Mouse (Mus musculus) hindbrain, embryonic 13.5 days (tissue): ENCODE data around the gene Fam185a. TPM values are rescaled to one million over a fixed set of nuclear protein-coding genes. Genes with fewer than 3 reads are reported as not detected.

Experiments used
- ATAC-seq: fragments of 200-750 bp; cut with Nextera tagmentation; 2 replicates; pipeline ENCODE4 v1.8.0; 2017; ENCODE audit warnings: moderate TSS enrichment; ENCODE audit not compliant: low FRiP score
- H3K27ac ChIP-seq: fragments of 300-500 bp; sonication (generic); 2 replicates; pipeline ENCODE4 v1.5.1; 2015; ENCODE audit warnings: inconsistent platforms, mild to moderate bottlenecking, moderate library complexity
- H3K27me3 ChIP-seq: fragments of 300-500 bp; sonication (generic); 2 replicates; pipeline ENCODE4 v1.6.1; 2015; ENCODE audit warnings: mild to moderate bottlenecking, inconsistent platforms
- H3K36me3 ChIP-seq: fragments of 300-500 bp; sonication (generic); 2 replicates; pipeline ENCODE4 v1.6.1; 2015; ENCODE audit warnings: mild to moderate bottlenecking, inconsistent platforms
- H3K4me1 ChIP-seq: fragments of 300-500 bp; sonication (generic); replicated peaks from 2 replicates; pipeline ENCODE4 v1.6.1; 2015; ENCODE audit warnings: inconsistent platforms
- H3K4me2 ChIP-seq: fragments of 300-500 bp; sonication (generic); 2 replicates; pipeline ENCODE4 v1.6.1; 2015; ENCODE audit warnings: inconsistent platforms, mild to moderate bottlenecking, moderate library complexity
- H3K4me3 ChIP-seq: fragments of 300-500 bp; sonication (generic); 2 replicates; pipeline ENCODE4 v1.5.1; 2015; ENCODE audit warnings: mild to moderate bottlenecking, inconsistent platforms
- H3K9ac ChIP-seq: fragments of 300-500 bp; sonication (generic); 2 replicates; pipeline ENCODE4 v1.6.1; 2015; ENCODE audit warnings: mild to moderate bottlenecking, inconsistent platforms
- H3K9me3 ChIP-seq: fragments of 300-500 bp; sonication (generic); 2 replicates; pipeline ENCODE4 v1.6.1; 2016; ENCODE audit warnings: inconsistent platforms
- WGBS: fragments of 180-500 bp; shearing (Covaris S2); methylation state at CpG from one replicate; pipeline ENCODE4 v1.1.7; 2015; 5-methylcytosine and 5-hydroxymethylcytosine counted together
- polyA plus RNA-seq: library from polyadenylated mRNA; unstranded; fragments of >200 nt; fragmentation: Nextera tagmentation; extraction: Ambion mirVana; gene quantifications from 2 replicates; pipeline ENCODE4 v1.2.1, GENCODE M21; 2015

Gene Fam185a
- polyA plus RNA-seq, 1 experiment from 2014 or later = 6.2 TPM

DNA sequence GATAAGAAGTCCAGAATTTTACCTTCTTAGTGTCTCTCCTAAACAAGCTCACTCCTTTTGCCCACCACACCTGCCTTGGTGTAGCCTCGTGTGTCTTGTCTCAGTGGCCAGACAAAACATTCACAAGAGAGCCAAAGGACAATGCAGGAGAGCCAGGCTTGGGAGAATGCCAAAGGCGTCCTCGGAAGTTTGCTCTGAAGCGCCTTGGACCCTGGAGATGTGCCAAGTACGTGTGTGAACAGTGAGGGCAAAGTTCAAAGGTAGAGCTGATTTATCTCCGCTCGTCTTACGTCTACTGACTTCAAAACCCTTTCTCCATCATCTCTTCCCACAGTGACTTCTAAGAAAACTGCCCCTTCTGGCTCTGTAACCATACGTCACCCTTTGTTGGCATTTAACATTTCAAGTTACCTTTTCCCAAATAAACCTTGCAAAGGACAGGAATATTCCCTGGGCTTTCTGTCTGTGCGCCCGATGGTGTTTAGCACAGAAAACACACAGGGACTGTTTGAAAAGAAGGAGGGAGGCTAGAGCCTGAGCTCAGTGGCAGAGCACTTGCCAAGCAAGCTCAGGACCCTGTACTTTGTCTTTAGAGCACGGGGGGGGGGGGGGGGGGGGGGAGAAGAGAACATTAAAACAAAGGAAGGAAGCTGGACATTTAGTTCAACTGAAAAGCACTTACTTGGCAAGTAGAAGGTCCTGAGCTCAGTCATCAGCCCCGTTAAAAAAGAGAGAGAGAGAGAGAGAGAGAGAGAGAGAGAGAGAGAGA is 33.0 kb upstream of the Fam185a start:
- H3K4me1 ChIP-seq = peaks cover 9% of the 10 kb centered on the region
- no peak overlapping the region for H3K27ac ChIP-seq
- ATAC-seq = no peak
- H3K27me3 ChIP-seq = no peaks in the 10 kb centered on the region
- H3K4me3 ChIP-seq = no peak overlapping the region
- 57% methylated on average over 12 of the region's 13 CpGs for WGBS
- H3K9me3 ChIP-seq = no peaks in the 10 kb centered on the region
- H3K36me3 ChIP-seq = no peaks in the 10 kb centered on the region
- H3K9ac ChIP-seq = no peak overlapping the region
- no peak overlapping the region for H3K4me2 ChIP-seq

DNA sequence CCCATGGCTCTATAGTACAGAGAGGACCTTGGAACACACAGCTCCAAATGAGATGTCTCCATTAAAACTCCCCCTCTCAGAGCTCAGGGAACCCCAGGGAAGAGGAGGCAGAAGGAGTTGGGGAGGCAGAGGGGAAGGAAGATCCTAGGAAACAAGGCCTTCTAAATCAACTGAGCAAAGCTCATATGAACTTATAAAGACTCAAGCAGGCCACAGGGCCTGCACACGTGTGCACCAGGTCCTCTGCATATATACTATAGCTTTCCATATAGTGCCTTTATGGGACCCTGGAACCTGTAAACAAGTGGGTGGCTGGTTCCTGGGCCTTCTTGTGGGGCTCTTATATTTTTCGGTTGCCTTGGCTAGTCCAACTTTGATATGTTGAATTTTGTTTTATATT is 30.2 kb upstream of the Fam185a start:
- H3K9ac ChIP-seq = no peak overlapping the region
- peaks cover 9% of the 10 kb centered on the region for H3K4me1 ChIP-seq
- no peak overlapping the region for H3K4me2 ChIP-seq
- ATAC-seq = no peak
- no peak overlapping the region for H3K27ac ChIP-seq
- no peak overlapping the region for H3K4me3 ChIP-seq
- H3K27me3 ChIP-seq = no peaks in the 10 kb centered on the region
- no peaks in the 10 kb centered on the region for H3K9me3 ChIP-seq
- 90% methylated on average over 2 of the region's 2 CpGs for WGBS
- no peaks in the 10 kb centered on the region for H3K36me3 ChIP-seq

DNA sequence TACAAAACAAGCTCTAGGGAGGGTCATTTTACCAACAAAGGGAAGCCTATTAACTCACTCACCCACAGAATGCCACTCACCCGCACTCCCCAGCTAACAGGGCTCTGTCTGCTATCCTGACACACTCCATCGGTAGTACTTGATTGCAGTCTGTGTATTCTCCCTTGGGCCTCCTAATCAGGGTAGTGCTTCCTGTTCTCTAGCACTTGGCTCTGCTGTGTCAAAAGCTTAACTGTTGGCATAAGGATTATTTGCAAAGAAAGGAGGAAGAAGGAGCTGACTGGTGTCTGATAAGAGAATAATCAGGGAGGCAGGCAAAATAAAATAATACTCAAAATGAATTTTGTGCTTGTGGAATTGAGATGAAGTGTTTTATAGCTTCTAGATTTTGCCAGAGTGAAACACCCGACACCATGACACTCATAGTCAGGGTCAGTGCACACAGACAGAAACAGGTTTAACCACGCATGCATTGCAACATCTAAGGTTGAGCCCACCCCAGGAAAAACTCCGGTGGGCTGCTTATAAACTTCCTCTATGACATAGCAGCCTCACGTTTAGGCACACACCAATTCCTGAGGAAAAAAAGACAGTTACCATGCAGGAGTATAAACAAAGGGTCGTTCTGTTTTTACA is 29.4 kb upstream of the Fam185a start:
- no peaks in the 10 kb centered on the region for H3K27me3 ChIP-seq
- H3K27ac ChIP-seq = no peak overlapping the region
- H3K4me1 ChIP-seq = peaks cover 9% of the 10 kb centered on the region
- no peak overlapping the region for H3K9ac ChIP-seq
- WGBS = 59% methylated on average over 7 of the region's 7 CpGs
- H3K9me3 ChIP-seq = no peaks in the 10 kb centered on the region
- H3K36me3 ChIP-seq = no peaks in the 10 kb centered on the region
- H3K4me3 ChIP-seq = no peak overlapping the region
- no peak overlapping the region for H3K4me2 ChIP-seq
- no peak for ATAC-seq

DNA sequence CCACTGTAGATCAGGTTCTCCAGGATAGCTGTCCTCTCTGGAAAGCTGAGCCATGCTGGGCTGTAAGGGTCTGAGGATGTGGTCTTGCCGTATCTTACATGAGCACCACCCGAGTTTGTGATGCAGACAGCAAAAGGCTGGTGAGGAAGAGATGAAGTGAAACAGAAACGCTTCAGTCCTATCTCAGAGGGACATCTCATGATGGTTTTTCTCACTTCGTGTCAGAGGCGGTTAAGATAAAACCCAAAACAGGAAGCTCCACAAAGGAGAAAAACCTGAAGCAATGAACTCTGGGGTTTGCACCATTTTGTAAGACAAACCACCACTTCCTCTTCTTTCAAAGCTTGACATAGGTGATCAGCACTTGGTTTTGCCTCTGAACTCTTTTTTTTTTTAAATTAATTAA is 13.5 kb upstream of the Fam185a start:
- no peak overlapping the region for H3K27ac ChIP-seq
- H3K36me3 ChIP-seq = no peaks in the 10 kb centered on the region
- WGBS = 89% methylated on average over 5 of the region's 5 CpGs
- no peak overlapping the region for H3K4me3 ChIP-seq
- H3K27me3 ChIP-seq = no peaks in the 10 kb centered on the region
- H3K9me3 ChIP-seq = no peaks in the 10 kb centered on the region
- H3K4me1 ChIP-seq = no peaks in the 10 kb centered on the region
- no peak for ATAC-seq
- no peak overlapping the region for H3K9ac ChIP-seq
- H3K4me2 ChIP-seq = no peak overlapping the region

DNA sequence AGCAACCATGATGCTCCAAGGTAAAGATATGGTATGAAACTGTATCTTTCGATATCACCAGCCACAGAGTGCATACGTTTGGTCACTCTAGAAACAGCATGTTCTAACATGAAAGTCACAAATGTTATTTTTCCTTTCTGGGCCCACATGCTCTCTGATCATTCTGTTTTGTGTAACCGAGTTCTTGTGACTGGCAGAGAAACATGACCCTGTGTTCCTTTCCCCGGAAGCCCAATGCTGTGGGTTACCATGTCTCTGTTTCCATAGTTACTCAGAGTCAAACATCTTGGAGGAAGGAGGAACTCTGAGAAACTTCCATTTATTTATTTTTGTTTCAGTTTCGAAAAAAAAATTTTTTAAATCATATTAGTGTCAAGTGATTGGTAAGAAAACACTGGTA is 12.7 kb upstream of the Fam185a start:
- Histone ChIP-seq H3K4me2 (no peak overlapping the region), H3K9me3 (no peaks in the 10 kb centered on the region), H3K27me3 (no peaks in the 10 kb centered on the region), H3K36me3 (no peaks in the 10 kb centered on the region), H3K4me1 (no peaks in the 10 kb centered on the region), H3K27ac (no peak overlapping the region), H3K9ac (no peak overlapping the region), H3K4me3 (no peak overlapping the region)
- no peak for ATAC-seq
- 76% methylated on average over 5 of the region's 5 CpGs for WGBS

DNA sequence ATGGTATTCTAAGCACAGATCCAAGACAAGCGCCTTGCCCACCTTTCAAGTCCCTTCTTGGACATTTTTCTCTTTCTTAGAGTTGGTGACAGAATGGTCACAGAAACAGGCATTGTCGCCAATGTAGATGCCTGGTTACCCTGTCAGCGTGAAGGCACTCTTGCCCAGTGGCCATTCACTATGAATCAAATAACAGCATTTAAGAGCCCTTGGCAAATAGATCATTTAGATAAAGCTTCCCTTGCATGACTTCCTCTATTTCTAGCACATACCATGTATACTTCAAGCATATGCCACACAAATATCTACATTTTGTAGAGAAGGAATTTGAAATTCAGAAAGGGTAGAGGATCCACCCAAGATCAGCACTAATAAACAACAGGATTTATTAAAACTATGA is 11.4 kb upstream of the Fam185a start:
- Histone ChIP-seq H3K4me2 (no peak overlapping the region), H3K36me3 (no peaks in the 10 kb centered on the region), H3K4me3 (no peak overlapping the region), H3K27me3 (no peaks in the 10 kb centered on the region), H3K4me1 (no peaks in the 10 kb centered on the region), H3K9me3 (no peaks in the 10 kb centered on the region), H3K9ac (no peak overlapping the region), H3K27ac (no peak overlapping the region)
- 87% methylated on average over 3 of the region's 3 CpGs for WGBS
- ATAC-seq = no peak

DNA sequence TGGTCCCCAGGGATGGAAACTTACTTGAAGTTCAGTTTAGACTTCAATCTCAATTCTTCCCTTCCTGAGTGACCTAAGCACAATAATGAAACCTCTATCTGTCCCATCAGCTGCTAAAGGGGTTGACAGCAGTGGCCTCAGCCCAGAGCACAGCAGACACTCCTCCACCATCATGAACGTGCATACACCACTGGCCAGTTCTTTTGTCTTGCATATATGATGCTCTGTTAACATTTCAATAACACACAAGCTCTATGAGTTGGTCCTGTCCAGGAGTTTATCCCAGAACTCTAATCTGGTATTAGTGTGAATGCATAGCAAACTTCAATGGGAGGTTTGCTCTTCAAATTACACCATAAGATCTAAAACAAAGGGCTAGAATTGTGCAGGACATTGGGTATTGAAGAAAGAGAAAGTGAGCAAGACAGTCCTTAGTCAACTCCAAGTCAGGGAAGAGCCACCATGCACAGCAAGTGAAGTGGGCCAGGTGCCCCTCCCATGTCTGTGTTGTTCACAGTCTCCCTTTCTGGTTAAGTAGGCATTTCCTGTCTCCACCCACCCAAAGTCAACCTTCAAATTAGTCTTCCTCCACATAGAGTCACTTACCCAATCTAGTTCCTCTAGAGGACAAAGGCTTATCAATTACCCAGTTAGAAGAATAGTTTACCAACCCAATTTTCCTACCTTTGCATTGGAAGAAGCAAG is 10.5 kb upstream of the Fam185a start:
- Histone ChIP-seq H3K4me1 (no peaks in the 10 kb centered on the region), H3K4me3 (no peak overlapping the region), H3K9me3 (no peaks in the 10 kb centered on the region), H3K9ac (no peak overlapping the region), H3K27me3 (no peaks in the 10 kb centered on the region), H3K36me3 (no peaks in the 10 kb centered on the region), H3K4me2 (no peak overlapping the region), H3K27ac (no peak overlapping the region)
- WGBS = 67% methylated on average over 1 of the region's 1 CpGs
- no peak for ATAC-seq

DNA sequence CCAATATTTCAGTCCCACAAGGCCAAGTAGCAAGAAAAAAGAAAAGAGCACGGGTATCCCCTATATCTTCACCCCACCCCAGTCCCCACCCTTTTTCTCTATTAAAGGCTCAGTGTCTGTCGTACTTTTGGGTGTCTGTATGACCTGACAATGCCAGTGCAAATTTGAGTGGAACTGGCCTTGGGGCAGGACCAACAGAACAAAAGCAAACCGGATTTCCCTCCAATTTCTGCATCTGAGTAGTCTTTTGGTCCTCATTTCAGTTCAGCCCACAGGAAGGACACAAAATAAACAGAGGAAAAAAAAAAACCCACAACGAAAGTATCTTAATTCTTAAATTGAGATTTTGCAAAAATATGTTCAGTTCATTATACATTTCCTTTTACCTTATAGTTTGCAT is 6.1 kb upstream of the Fam185a start:
- no peak overlapping the region for H3K4me3 ChIP-seq
- no peak for ATAC-seq
- H3K4me1 ChIP-seq = no peaks in the 10 kb centered on the region
- no peaks in the 10 kb centered on the region for H3K36me3 ChIP-seq
- WGBS = 75% methylated on average over 4 of the region's 4 CpGs
- H3K4me2 ChIP-seq = no peak overlapping the region
- no peaks in the 10 kb centered on the region for H3K9me3 ChIP-seq
- no peaks in the 10 kb centered on the region for H3K27me3 ChIP-seq
- no peak overlapping the region for H3K9ac ChIP-seq
- H3K27ac ChIP-seq = no peak overlapping the region

DNA sequence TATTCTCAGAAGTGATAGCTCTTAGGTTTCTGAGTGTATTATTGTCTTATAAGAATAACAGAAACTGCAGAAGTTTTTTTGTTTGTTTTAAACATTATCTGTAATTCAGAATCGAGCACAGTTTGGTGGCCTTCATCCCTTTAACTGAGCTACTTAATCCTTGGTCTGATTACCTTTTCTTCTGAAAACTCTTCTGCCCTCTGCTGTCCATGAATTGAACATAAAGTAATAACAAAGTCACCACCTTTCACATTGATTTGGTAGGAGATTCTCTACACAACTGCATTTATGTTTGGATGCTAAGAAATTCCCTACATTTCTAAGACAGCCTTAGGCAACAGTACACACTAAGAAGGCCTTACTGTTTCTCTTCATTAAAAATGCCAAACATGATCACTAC is 4.1 kb upstream of the Fam185a start:
- H3K4me3 ChIP-seq = no peak overlapping the region
- WGBS = 51% methylated on average over 1 of the region's 1 CpGs
- no peak overlapping the region for H3K27ac ChIP-seq
- H3K36me3 ChIP-seq = no peaks in the 10 kb centered on the region
- H3K4me1 ChIP-seq = peaks cover 2% of the 10 kb centered on the region; the same call in 1 of the 2 replicates
- no peak for ATAC-seq
- no peak overlapping the region for H3K9ac ChIP-seq
- H3K27me3 ChIP-seq = no peaks in the 10 kb centered on the region
- no peaks in the 10 kb centered on the region for H3K9me3 ChIP-seq
- no peak overlapping the region for H3K4me2 ChIP-seq

DNA sequence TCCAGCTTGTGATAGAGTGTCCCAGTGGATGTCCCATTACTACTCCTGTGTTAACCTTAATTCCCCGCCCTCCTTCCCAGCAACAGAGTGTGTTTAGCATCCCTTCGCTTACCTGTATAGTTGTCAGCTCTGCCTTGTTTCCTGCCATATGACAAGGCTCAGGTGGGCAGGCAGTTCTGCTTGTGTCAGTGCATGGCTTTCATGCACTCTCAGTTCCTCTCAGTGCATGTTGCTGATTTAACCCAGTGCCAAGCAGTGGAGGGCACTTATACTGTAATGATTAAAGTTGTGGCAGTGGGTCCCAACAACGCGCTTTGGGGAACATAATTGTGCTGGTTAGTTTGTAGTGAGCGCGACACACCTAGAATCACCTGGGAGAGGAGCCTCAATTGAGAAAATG is 1.9 kb downstream of the Fam185a start:
- no peak for ATAC-seq
- peak overlapping the region; percentile 4; the same call in 1 of the 2 replicates for H3K9ac ChIP-seq
- 96% methylated on average over 6 of the region's 6 CpGs for WGBS
- H3K27me3 ChIP-seq = no peaks in the 10 kb centered on the region
- no peaks in the 10 kb centered on the region for H3K9me3 ChIP-seq
- H3K4me1 ChIP-seq = peaks cover 16% of the 10 kb centered on the region
- no peak overlapping the region for H3K4me3 ChIP-seq
- no peaks in the 10 kb centered on the region for H3K36me3 ChIP-seq
- H3K4me2 ChIP-seq = peak overlapping the region; percentile 97
- H3K27ac ChIP-seq = no peak overlapping the region

DNA sequence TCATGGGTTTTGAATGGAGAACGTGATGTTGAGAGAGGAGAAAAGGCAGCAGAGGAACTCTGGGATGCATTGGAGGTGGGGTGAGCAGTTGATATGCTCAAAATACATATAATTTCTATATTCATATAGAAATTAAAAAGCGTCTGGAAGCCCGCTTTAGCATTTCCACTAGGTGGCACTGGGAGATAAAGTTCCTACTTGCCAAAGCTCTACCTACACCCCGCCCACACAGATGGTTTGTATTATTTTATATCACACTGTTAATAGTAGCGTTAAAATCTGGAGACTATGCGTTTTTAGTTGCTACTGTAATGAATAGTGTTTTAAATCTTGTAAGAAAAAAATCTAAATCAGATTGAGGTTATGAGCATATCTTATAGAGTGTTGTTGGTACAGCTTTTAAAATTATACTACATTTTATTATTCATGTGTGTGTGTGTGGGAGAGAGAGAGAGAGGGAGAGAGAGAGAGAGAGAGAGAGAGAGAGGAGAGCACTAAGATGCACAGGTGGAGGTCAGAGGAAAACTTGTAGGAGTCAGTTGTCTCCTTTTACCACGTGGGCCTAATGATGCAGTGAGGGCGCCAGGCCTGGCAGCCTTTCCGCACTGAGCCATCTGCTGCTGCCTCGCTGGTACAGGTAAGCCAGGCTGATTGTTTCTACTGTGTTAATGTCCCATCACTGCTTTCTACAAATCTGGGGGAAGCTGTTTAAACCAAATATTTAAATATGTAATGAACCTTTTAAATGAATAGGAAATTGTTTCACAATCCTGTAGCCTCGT is 9.6 kb downstream of the Fam185a start:
- peak; percentile 59; the same call in 1 of the 2 replicates for ATAC-seq
- no peaks in the 10 kb centered on the region; the same call in 1 of the 2 replicates for H3K4me1 ChIP-seq

DNA sequence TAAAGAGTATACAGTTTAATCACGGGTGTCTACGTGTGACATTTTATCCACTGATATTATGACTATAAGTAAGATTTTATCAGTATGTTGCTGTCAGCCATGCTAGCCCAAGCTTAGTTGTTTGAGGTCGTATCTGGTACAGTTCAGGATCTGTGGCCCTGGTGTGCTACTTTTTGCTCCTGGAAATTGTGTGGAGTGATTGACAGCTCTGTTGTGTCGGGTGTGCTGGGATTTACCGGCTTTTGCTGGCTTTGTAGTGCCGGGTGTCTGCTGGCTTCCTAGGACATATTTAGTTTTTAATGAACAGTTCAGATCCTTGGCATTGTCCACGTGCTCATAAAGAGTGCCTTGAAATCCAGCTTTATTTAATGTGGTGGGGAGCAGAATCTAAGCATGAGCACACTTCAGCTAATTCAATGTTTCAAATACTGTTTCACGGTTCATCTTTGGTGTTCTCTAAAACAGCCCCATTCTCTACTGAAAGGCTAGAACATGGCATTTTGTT is 11.8 kb downstream of the Fam185a start:
- H3K27me3 ChIP-seq = no peaks in the 10 kb centered on the region
- H3K27ac ChIP-seq = no peak overlapping the region
- H3K36me3 ChIP-seq = no peaks in the 10 kb centered on the region
- H3K9ac ChIP-seq = no peak overlapping the region
- no peak overlapping the region for H3K4me2 ChIP-seq
- no peak overlapping the region for H3K4me3 ChIP-seq
- H3K4me1 ChIP-seq = no peaks in the 10 kb centered on the region; the same call in 1 of the 2 replicates
- no peak for ATAC-seq
- no peaks in the 10 kb centered on the region for H3K9me3 ChIP-seq
- WGBS = 51% methylated on average over 8 of the region's 8 CpGs

More for the DNA sequence above, 9.6 kb downstream of the Fam185a start:
- no peak overlapping the region for H3K4me3 ChIP-seq
- H3K9me3 ChIP-seq = no peaks in the 10 kb centered on the region
- H3K27ac ChIP-seq = no peak overlapping the region
- no peaks in the 10 kb centered on the region for H3K27me3 ChIP-seq
- H3K4me2 ChIP-seq = no peak overlapping the region
- no peak overlapping the region for H3K9ac ChIP-seq
- no peaks in the 10 kb centered on the region for H3K36me3 ChIP-seq
- WGBS = 78% methylated on average over 11 of the region's 11 CpGs
